Mouse (Mus musculus): ENCODE measurements at regions not wholly inside any gene's neighbourhood (a gene's known extent, or its start where the extent isn't known, plus 50 kb on each side); places are given as distances from the start of the nearest gene placed in this dataset.

- TF ChIP-seq CTCF (IDR thresholded peaks at IDR 0.05; ENCODE audit: insufficient read depth, low read depth, low read length) = no peak
- TF ChIP-seq POLR2A (IDR thresholded peaks at IDR 0.05; ENCODE audit: insufficient read depth, low read depth, low read length) = no peak
Observed at GRCm38 (mm10) chr8:87130691-87131090, 245.6 kb upstream of the N4bp1 start.
